Mouse (Mus musculus): ENCODE measurements at regions not wholly inside any gene's neighbourhood (a gene's known extent, or its start where the extent isn't known, plus 50 kb on each side); places are given as distances from the start of the nearest gene placed in this dataset.

DNA sequence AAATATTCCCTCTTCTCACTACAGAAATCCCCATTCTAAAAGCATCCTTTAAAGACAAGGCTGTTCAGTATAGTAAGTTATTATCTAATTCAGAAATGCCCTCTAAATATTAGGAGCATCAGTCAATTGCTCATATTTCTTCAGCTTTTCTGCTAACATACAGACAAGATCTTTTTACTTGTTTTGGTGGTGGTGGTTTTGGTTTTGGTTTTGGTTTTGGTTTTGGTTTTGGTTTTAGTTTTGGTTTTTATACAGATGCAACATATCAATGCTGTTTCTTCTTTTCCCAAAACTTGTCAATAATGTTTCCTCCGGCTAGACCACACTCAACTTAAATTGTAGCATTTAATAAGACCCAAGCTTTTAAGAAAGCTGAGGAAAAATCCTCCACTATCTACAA is 98.2 kb downstream of the Rpl36a-ps1 start:
- no peak overlapping the region for H3K27ac ChIP-seq (ENCODE audit: insufficient read depth, low read depth, low read length)
- H3K4me1 ChIP-seq (ENCODE audit: control insufficient read depth, insufficient read depth, low read length), result no peaks in the 10 kb centered on the region
- no peaks in the 10 kb centered on the region for H3K36me3 ChIP-seq (ENCODE audit: control insufficient read depth, insufficient read depth, low read length)
- no peak overlapping the region for H3K4me3 ChIP-seq (ENCODE audit: insufficient read depth, low read depth, low read length)
- WGBS, result 95% methylated on average over 1 of the region's 1 CpGs
- H3K27me3 ChIP-seq (replicated peaks; ENCODE audit: control insufficient read depth, insufficient read depth, low read length), result no peaks in the 10 kb centered on the region
- no peak for TF ChIP-seq POLR2A (IDR thresholded peaks at IDR 0.05; ENCODE audit: low read depth, low read length)
- TF ChIP-seq CTCF (conservative IDR thresholded peaks at IDR 0.05; ENCODE audit: insufficient read depth, insufficient read length, low read depth, low read length), result no peak
- DNase-seq, result no peak

DNA sequence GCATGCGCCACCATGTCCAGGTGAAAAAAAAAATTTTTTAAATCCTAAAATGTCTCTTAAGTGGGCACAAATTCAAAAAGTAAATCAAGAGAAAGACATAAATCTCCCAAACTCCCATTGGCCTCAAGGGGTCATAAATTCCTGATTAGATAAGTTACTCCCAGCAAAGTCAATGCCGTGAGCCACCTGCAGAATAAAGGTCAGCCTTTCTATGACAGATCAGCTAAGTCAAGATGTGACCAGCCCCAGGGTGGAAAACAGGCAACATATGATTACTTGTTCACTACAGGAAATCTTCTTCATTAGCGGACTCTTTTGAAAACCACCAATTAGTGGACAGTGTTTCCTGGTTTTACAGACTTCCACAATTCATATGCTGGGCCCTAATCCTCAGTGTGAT is 101.4 kb downstream of the Rpl36a-ps1 start:
- 79% methylated on average over 3 of the region's 3 CpGs for WGBS
- no peak for DNase-seq
- Histone ChIP-seq H3K36me3 (ENCODE audit: control insufficient read depth, insufficient read depth, low read length) (no peaks in the 10 kb centered on the region), H3K27me3 (replicated peaks; ENCODE audit: control insufficient read depth, insufficient read depth, low read length) (no peaks in the 10 kb centered on the region), H3K27ac (ENCODE audit: insufficient read depth, low read depth, low read length) (no peak overlapping the region), H3K4me1 (ENCODE audit: control insufficient read depth, insufficient read depth, low read length) (no peaks in the 10 kb centered on the region), H3K4me3 (ENCODE audit: insufficient read depth, low read depth, low read length) (no peak overlapping the region)
- TF ChIP-seq CTCF (conservative IDR thresholded peaks at IDR 0.05; ENCODE audit: insufficient read depth, insufficient read length, low read depth, low read length) (no peak), POLR2A (IDR thresholded peaks at IDR 0.05; ENCODE audit: low read depth, low read length) (no peak)

DNA sequence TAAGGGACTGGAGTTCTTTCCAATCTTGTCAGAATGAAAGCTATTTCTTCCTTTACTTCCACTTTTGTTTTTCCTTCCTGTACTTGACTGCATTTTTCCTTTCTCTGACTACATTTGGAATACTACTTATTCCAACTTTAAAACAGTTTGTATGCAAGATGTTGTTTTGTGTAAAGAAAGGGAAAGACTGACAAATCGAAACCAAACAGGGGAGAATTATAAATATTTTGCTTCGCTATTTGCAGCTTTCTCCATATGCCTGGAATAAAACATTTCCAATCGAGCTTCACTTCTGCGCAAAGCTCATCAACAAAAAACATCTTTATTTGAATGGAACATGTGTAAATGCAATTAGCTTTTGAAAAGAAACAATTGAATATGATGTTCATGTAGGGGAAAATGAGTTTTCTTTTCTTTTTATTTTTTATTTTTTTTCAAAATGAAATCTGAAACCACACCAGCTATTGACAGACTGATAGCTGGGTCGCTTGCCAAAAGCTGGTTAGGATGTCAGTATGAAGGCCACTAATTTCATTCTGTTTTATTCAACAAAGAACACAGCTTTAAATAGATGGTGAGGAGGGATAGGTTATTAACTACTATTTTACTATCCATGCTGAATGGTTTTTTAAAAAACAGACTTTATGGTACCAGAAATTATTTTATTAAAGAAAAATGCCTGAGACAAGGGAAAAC is 102.7 kb downstream of the Rpl36a-ps1 start:
- 86% methylated on average over 5 of the region's 5 CpGs for WGBS
- H3K36me3 ChIP-seq (ENCODE audit: control insufficient read depth, insufficient read depth, low read length), result no peaks in the 10 kb centered on the region
- H3K4me3 ChIP-seq (ENCODE audit: insufficient read depth, low read depth, low read length), result no peak overlapping the region
- no peak for DNase-seq
- no peak for TF ChIP-seq POLR2A (IDR thresholded peaks at IDR 0.05; ENCODE audit: low read depth, low read length)
- TF ChIP-seq CTCF (conservative IDR thresholded peaks at IDR 0.05; ENCODE audit: insufficient read depth, insufficient read length, low read depth, low read length), result no peak
- H3K27me3 ChIP-seq (replicated peaks; ENCODE audit: control insufficient read depth, insufficient read depth, low read length), result no peaks in the 10 kb centered on the region
- no peak overlapping the region for H3K27ac ChIP-seq (ENCODE audit: insufficient read depth, low read depth, low read length)
- no peaks in the 10 kb centered on the region for H3K4me1 ChIP-seq (ENCODE audit: control insufficient read depth, insufficient read depth, low read length)

DNA sequence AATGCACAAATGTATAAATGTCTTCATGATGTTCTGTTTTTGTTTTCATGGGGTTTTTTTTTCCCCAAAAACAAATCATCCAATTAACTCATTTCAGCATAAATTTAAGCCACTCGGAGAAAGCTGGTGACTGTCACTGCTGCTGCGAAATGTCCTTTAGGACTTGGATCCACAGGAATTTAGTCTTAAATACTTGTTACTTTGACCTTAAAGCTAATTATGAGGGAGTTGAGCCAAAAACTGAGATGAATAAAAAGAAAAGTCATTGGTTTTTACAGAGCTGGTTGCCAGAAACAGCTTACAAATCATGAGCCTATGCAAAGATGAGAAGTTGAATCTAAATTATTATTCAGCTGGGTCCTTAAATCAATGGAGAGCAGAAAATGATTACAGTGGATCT is 106.5 kb downstream of the Rpl36a-ps1 start:
- Histone ChIP-seq H3K4me3 (ENCODE audit: insufficient read depth, low read depth, low read length) (no peak overlapping the region), H3K27ac (ENCODE audit: insufficient read depth, low read depth, low read length) (no peak overlapping the region), H3K36me3 (ENCODE audit: control insufficient read depth, insufficient read depth, low read length) (no peaks in the 10 kb centered on the region), H3K27me3 (replicated peaks; ENCODE audit: control insufficient read depth, insufficient read depth, low read length) (no peaks in the 10 kb centered on the region), H3K4me1 (ENCODE audit: control insufficient read depth, insufficient read depth, low read length) (no peaks in the 10 kb centered on the region)
- DNase-seq, result no peak
- no peak for TF ChIP-seq POLR2A (IDR thresholded peaks at IDR 0.05; ENCODE audit: low read depth, low read length)
- TF ChIP-seq CTCF (conservative IDR thresholded peaks at IDR 0.05; ENCODE audit: insufficient read depth, insufficient read length, low read depth, low read length), result no peak
- 45% methylated on average over 2 of the region's 2 CpGs for WGBS

DNA sequence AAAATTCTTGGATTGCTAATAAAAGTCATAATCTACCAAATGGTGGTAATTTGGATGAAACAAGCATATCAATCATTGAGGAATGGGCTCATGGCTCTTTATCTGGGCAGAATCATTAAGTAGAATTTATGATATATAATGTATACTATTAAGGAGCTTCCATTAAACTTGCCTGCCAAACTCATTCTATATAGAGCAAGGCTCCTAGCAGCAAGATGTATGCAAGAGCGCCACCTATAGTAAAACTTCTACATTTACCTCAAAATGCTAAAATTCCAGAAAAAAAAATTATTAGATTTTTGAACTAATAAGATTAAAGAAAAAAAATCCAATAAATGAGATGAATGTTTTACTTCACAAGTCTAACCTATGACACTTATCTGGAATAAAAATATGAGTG is 107.1 kb downstream of the Rpl36a-ps1 start:
- H3K4me3 ChIP-seq (ENCODE audit: insufficient read depth, low read depth, low read length), result no peak overlapping the region
- 17% methylated on average over 1 of the region's 1 CpGs for WGBS
- no peaks in the 10 kb centered on the region for H3K27me3 ChIP-seq (replicated peaks; ENCODE audit: control insufficient read depth, insufficient read depth, low read length)
- H3K27ac ChIP-seq (ENCODE audit: insufficient read depth, low read depth, low read length), result no peak overlapping the region
- DNase-seq, result peak; percentile 11
- no peaks in the 10 kb centered on the region for H3K4me1 ChIP-seq (ENCODE audit: control insufficient read depth, insufficient read depth, low read length)
- no peak for TF ChIP-seq POLR2A (IDR thresholded peaks at IDR 0.05; ENCODE audit: low read depth, low read length)
- TF ChIP-seq CTCF (conservative IDR thresholded peaks at IDR 0.05; ENCODE audit: insufficient read depth, insufficient read length, low read depth, low read length), result no peak
- H3K36me3 ChIP-seq (ENCODE audit: control insufficient read depth, insufficient read depth, low read length), result no peaks in the 10 kb centered on the region

DNA sequence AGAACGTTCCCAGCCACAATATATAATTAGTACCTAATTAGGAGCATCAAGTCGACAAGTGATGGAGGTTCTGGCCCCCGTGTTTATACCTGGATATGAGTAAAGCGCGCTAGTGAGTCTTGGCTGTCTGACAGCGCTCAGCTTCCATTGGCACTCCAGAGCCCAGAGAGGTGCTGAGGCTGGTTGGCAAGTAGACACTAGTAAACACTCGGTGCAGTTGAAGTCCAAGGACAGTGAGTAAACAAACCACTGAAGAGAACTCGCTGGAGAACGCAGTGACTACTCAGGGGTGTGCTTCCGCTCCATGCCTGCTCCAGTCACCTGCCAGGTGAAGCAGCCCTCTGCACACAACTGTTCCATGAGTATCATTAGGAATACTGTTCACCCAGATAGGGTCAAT is 111.5 kb downstream of the Rpl36a-ps1 start:
- Histone ChIP-seq H3K27me3 (replicated peaks; ENCODE audit: control insufficient read depth, insufficient read depth, low read length) (no peaks in the 10 kb centered on the region; the same call in 1 of the 2 replicates), H3K27ac (ENCODE audit: insufficient read depth, low read depth, low read length) (no peak overlapping the region), H3K4me3 (ENCODE audit: insufficient read depth, low read depth, low read length) (no peak overlapping the region), H3K4me1 (ENCODE audit: control insufficient read depth, insufficient read depth, low read length) (no peaks in the 10 kb centered on the region), H3K36me3 (ENCODE audit: control insufficient read depth, insufficient read depth, low read length) (no peaks in the 10 kb centered on the region)
- TF ChIP-seq POLR2A (IDR thresholded peaks at IDR 0.05; ENCODE audit: low read depth, low read length) (no peak), CTCF (conservative IDR thresholded peaks at IDR 0.05; ENCODE audit: insufficient read depth, insufficient read length, low read depth, low read length) (no peak)
- 93% methylated on average over 10 of the region's 10 CpGs for WGBS
- no peak for DNase-seq

DNA sequence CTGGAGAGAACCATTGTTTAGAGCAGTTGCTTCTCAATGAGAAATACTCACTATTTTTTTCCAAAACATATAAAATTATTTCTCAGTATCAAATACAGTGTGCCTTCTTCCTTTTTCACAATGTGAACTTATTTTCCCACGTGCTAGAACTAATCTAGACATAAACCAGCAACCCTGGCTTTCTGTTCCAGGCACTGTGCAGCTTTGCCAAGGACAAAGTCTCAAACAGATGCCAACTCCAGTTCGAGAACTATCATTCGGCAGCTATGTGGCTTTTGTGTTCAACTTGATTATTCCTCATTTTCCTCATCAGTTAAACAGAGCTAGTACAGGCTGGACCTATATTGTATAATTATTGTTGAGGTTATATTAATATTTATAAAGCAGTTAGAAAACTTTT is 116.2 kb downstream of the Rpl36a-ps1 start:
- no peak for TF ChIP-seq CTCF (conservative IDR thresholded peaks at IDR 0.05; ENCODE audit: insufficient read depth, insufficient read length, low read depth, low read length)
- TF ChIP-seq POLR2A (IDR thresholded peaks at IDR 0.05; ENCODE audit: low read depth, low read length), result no peak
- Histone ChIP-seq H3K36me3 (ENCODE audit: control insufficient read depth, insufficient read depth, low read length) (no peaks in the 10 kb centered on the region), H3K27ac (ENCODE audit: insufficient read depth, low read depth, low read length) (no peak overlapping the region), H3K27me3 (replicated peaks; ENCODE audit: control insufficient read depth, insufficient read depth, low read length) (no peaks in the 10 kb centered on the region; the same call in 1 of the 2 replicates), H3K4me3 (ENCODE audit: insufficient read depth, low read depth, low read length) (no peak overlapping the region), H3K4me1 (ENCODE audit: control insufficient read depth, insufficient read depth, low read length) (no peaks in the 10 kb centered on the region)
- WGBS, result 77% methylated on average over 3 of the region's 3 CpGs
- DNase-seq, result no peak

Measured in kidney, adult 2 months (tissue).